10 mouse cellular contexts compared by ENCODE assay signal in the genomic region with DNA sequence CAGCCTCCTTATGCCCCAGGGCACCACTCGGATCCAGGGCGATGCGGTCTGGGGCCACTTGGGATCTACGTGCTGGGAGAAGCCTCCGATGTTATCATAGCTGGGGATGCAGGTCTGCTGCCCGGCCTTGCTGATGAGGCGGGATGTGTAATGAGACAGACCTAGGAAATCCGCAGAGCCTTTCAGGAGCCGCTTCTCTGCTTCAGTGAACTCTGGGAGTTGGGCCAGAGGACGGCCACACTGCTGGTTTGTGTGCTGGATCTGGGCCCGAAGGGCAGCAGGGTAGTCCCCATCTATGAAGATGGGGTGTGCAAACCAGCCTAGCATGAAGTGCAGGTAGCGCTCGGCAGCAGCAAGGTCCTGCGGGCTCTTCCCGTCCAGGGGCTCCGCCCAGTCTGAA. TPM values are rescaled to one million over a fixed set of nuclear protein-coding genes. Genes with fewer than 3 reads are reported as not detected.
DNase-seq lines count a peak whose midpoint lies in the region; ATAC-seq and TF ChIP-seq lines count a peak whose summit lies in the region.
"Had no signal": no experiment of that assay in that cellular context is flagged by ENCODE, and none has a peak within 500 bp of the region (broad histone marks: within the 10 kb centered on the region; RNA-seq: fewer than 3 reads in every experiment).

No protein-coding gene starts in this region.

- no peak for TF ChIP-seq CTCF in E14TG2a.4 (conservative IDR thresholded peaks at IDR 0.05; ENCODE audit: low read length)
- TF ChIP-seq CTCF in cerebellum, adult 2 months (IDR thresholded peaks at IDR 0.05; ENCODE audit: borderline replicate concordance, insufficient read depth, low read depth, low read length) = no peak
- no peak for TF ChIP-seq CTCF in intestine, postnatal 0 days (IDR thresholded peaks at IDR 0.05; ENCODE audit: low read depth)

- no peaks in the 10 kb centered on the region for H3K9me3 ChIP-seq in hindbrain, embryonic 13.5 days
- no peaks in the 10 kb centered on the region; the same call in 1 of the 2 replicates for H3K9me3 ChIP-seq in hindbrain, embryonic 12.5 days (replicated peaks)
- H3K9me3 ChIP-seq in E14TG2a.4 (ENCODE audit: low read length) = no peaks in the 10 kb centered on the region
- no peaks in the 10 kb centered on the region for H3K9me3 ChIP-seq in intestine, postnatal 0 days (ENCODE audit: control insufficient read depth)
- H3K9me3 ChIP-seq: limb, embryonic 12.5 days had no signal

- H3K4me3 ChIP-seq in hindbrain, embryonic 13.5 days = no peak overlapping the region
- no peak overlapping the region for H3K4me3 ChIP-seq in hindbrain, embryonic 12.5 days
- H3K4me3 ChIP-seq in E14TG2a.4 (replicated peaks; ENCODE audit: low read length) = peak overlapping the region; percentile 68
- H3K4me3 ChIP-seq in cerebellum, adult 2 months (replicated peaks; ENCODE audit: insufficient read depth, low read depth, low read length) = peak overlapping the region; percentile 46
- no peak overlapping the region for H3K4me3 ChIP-seq in intestine, postnatal 0 days (ENCODE audit: low read depth, low read length)
- H3K4me3 ChIP-seq: limb, embryonic 12.5 days had no signal

- H3K4me1 ChIP-seq in hindbrain, embryonic 13.5 days (replicated peaks) = no peaks in the 10 kb centered on the region
- no peaks in the 10 kb centered on the region for H3K4me1 ChIP-seq in hindbrain, embryonic 12.5 days
- H3K4me1 ChIP-seq in E14TG2a.4 (replicated peaks; ENCODE audit: low read depth, low read length) = peaks cover 26% of the 10 kb centered on the region
- no peaks in the 10 kb centered on the region; the same call in 1 of the 2 replicates for H3K4me1 ChIP-seq in cerebellum, adult 2 months (ENCODE audit: control insufficient read depth, insufficient read depth, low read length)
- H3K4me1 ChIP-seq in intestine, postnatal 0 days (replicated peaks; ENCODE audit: control insufficient read depth, insufficient read depth, low read length) = no peaks in the 10 kb centered on the region
- H3K4me1 ChIP-seq: limb, embryonic 12.5 days had no signal

- H3K36me3 ChIP-seq in hindbrain, embryonic 13.5 days = no peaks in the 10 kb centered on the region
- H3K36me3 ChIP-seq in hindbrain, embryonic 12.5 days = no peaks in the 10 kb centered on the region
- no peaks in the 10 kb centered on the region for H3K36me3 ChIP-seq in E14TG2a.4 (ENCODE audit: insufficient read depth, low read length)
- peaks cover 35% of the 10 kb centered on the region; the same call in 1 of the 2 replicates for H3K36me3 ChIP-seq in intestine, postnatal 0 days (ENCODE audit: control insufficient read depth, insufficient read depth)

- ATAC-seq in hindbrain, embryonic 13.5 days (ENCODE audit: low FRiP score) = peak; percentile 54
- no peak for ATAC-seq in hindbrain, embryonic 12.5 days (ENCODE audit: low FRiP score)
- no peak for ATAC-seq in intestine, postnatal 0 days
- ATAC-seq in megakaryocyte progenitor cell, adult 5-6 weeks (replicated peaks; ENCODE audit: poor library complexity) = no peak

- no peak overlapping the region for H3K9ac ChIP-seq in hindbrain, embryonic 13.5 days
- H3K9ac ChIP-seq in hindbrain, embryonic 12.5 days = no peak overlapping the region
- no peak overlapping the region for H3K9ac ChIP-seq in intestine, postnatal 0 days (ENCODE audit: low read depth, low read length)
- H3K9ac ChIP-seq: limb, embryonic 12.5 days had no signal

- DNase-seq in cerebellum, adult 2 months = peak; percentile 91 to 95
- peak; percentile 92 for DNase-seq in kidney, adult 9 months
- no peak for DNase-seq in embryo, embryonic 10.5 days (ENCODE audit: low spot score)
- DNase-seq: heart, postnatal 10 days had no signal

- H3K27me3 ChIP-seq in hindbrain, embryonic 13.5 days = no peaks in the 10 kb centered on the region
- no peaks in the 10 kb centered on the region for H3K27me3 ChIP-seq in hindbrain, embryonic 12.5 days
- peaks cover 17% of the 10 kb centered on the region for H3K27me3 ChIP-seq in E14TG2a.4 (ENCODE audit: insufficient read depth, low read length)
- no peaks in the 10 kb centered on the region for H3K27me3 ChIP-seq in cerebellum, adult 2 months (ENCODE audit: control insufficient read depth, insufficient read depth, low read length)
- H3K27me3 ChIP-seq in intestine, postnatal 0 days (replicated peaks; ENCODE audit: control insufficient read depth, insufficient read depth, low read length) = no peaks in the 10 kb centered on the region
- H3K27me3 ChIP-seq: limb, embryonic 12.5 days had no signal

- no peak overlapping the region for H3K27ac ChIP-seq in hindbrain, embryonic 13.5 days
- no peak overlapping the region for H3K27ac ChIP-seq in hindbrain, embryonic 12.5 days
- H3K27ac ChIP-seq in cerebellum, adult 2 months (ENCODE audit: insufficient read depth, low read length) = no peak overlapping the region
- H3K27ac ChIP-seq in intestine, postnatal 0 days (ENCODE audit: low read depth, low read length) = no peak overlapping the region
- H3K27ac ChIP-seq: limb, embryonic 12.5 days had no signal

- H3K4me2 ChIP-seq in hindbrain, embryonic 13.5 days = no peak overlapping the region
- no peak overlapping the region for H3K4me2 ChIP-seq in hindbrain, embryonic 12.5 days (replicated peaks)
- H3K4me2 ChIP-seq in intestine, postnatal 0 days (replicated peaks; ENCODE audit: low read depth) = no peak overlapping the region
- H3K4me2 ChIP-seq: limb, embryonic 12.5 days had no signal

- TF ChIP-seq POLR2A in cerebellum, adult 2 months (IDR thresholded peaks at IDR 0.05; ENCODE audit: borderline replicate concordance, insufficient read depth, low read length) = no peak

- 83% methylated on average over 16 of the region's 16 CpGs for WGBS in hindbrain, embryonic 13.5 days
- 86% methylated on average over 16 of the region's 16 CpGs for WGBS in hindbrain, embryonic 12.5 days
- 6% methylated on average over 16 of the region's 16 CpGs for WGBS in cerebellum, adult 2 months
- WGBS in intestine, postnatal 0 days = 93% methylated on average over 16 of the region's 16 CpGs

RNA-seq across cellular contexts. Expression of a gene that starts 24.2 kb away (rescaled TPM):
- polyA plus RNA-seq in hindbrain, embryonic 13.5 days (2015; fragmentation: Nextera tagmentation; extraction: Ambion mirVana) = 0.06 and 0.29 TPM in 2 replicates
- 0.27 and 0.37 TPM in 2 replicates for polyA plus RNA-seq in hindbrain, embryonic 12.5 days (2016; fragmentation: Nextera tagmentation; extraction: Ambion mirVana)
- polyA plus RNA-seq in cerebellum, adult 2 months (2012; rRNA removed) = 0.27 and 0.33 TPM in 2 replicates
- polyA plus RNA-seq in intestine, postnatal 0 days (2015; fragmentation: Nextera tagmentation; extraction: Ambion mirVana) = 119 and 136 TPM in 2 replicates
- total RNA-seq in megakaryocyte progenitor cell, adult 5-6 weeks (2015) = 0.07 and 0.20 TPM in 2 replicates
- 0.75 TPM in 1 of 2 replicates, not detected in the other for total RNA-seq in megakaryocyte progenitor cell, adult 5-6 weeks (2017)

RNA-seq across cellular contexts. Expression of a gene that starts 55.6 kb away (rescaled TPM):
- 78.7 and 81.3 TPM in 2 replicates for polyA plus RNA-seq in hindbrain, embryonic 13.5 days (2015; fragmentation: Nextera tagmentation; extraction: Ambion mirVana)
- polyA plus RNA-seq in hindbrain, embryonic 12.5 days (2016; fragmentation: Nextera tagmentation; extraction: Ambion mirVana) = 175 and 179 TPM in 2 replicates
- 4.5 and 5.1 TPM in 2 replicates for polyA plus RNA-seq in cerebellum, adult 2 months (2012; rRNA removed)
- polyA plus RNA-seq in intestine, postnatal 0 days (2015; fragmentation: Nextera tagmentation; extraction: Ambion mirVana) = 56.7 and 59.6 TPM in 2 replicates
- 331 and 334 TPM in 2 replicates for total RNA-seq in megakaryocyte progenitor cell, adult 5-6 weeks (2015)
- total RNA-seq in megakaryocyte progenitor cell, adult 5-6 weeks (2017) = 411 and 429 TPM in 2 replicates

Comparison
In these comparisons a context has a peak if more than half of its experiments do, and no peak if none do; other contexts are left out.
1. H3K4me3 ChIP-seq: peak in E14TG2a.4 (single experiment) and cerebellum, adult 2 months (single experiment); none in hindbrain, embryonic 13.5 days (single experiment), hindbrain, embryonic 12.5 days (single experiment) and intestine, postnatal 0 days (single experiment).
2. RNA of a gene that starts 24.2 kb away (polyA plus RNA-seq): 119 to 136 TPM in intestine, postnatal 0 days; 0.27 to 0.37 TPM in hindbrain, embryonic 12.5 days, 0.27 to 0.33 TPM in cerebellum, adult 2 months and 0.06 to 0.29 TPM in hindbrain, embryonic 13.5 days; every median in the first group is over 10 times any median in the second.